Mouse (Mus musculus) cortical plate, adult 2 months (tissue): ENCODE measurements around the gene Smad3.

ENCODE experiments used
- CTCF ChIP-seq: fragments of 200-500 bp; IDR thresholded peaks from 2 replicates; pipeline ENCODE4 v1.5.1; 2011; ENCODE audit warnings: mild to moderate bottlenecking, control low read depth, low read length; ENCODE audit not compliant: insufficient read depth; ENCODE audit errors: extremely low read depth
- POLR2A ChIP-seq: fragments of 200-500 bp; IDR thresholded peaks from 2 replicates; pipeline ENCODE4 v1.6.1; 2011; ENCODE audit warnings: mild to moderate bottlenecking, low read length, control low read depth; ENCODE audit not compliant: insufficient read depth; ENCODE audit errors: extremely low read depth

- no peak for TF ChIP-seq POLR2A
- TF ChIP-seq CTCF = no peak
These were observed 1.0 kb upstream of the Smad3 start for GRCm38 (mm10) chr9:63758641-63759391.
